Mouse (Mus musculus) liver, postnatal 0 days (tissue): Measurements from ENCODE around the gene Otos. TPM values are rescaled to one million over a fixed set of nuclear protein-coding genes. Genes with fewer than 3 reads are reported as not detected.
A peak's percentile ranks its signal among the peaks of the same experiment; 100 is the strongest.

Experiments used
- ATAC-seq: fragments of 200-750 bp; cut with Nextera tagmentation; 2 replicates; pipeline ENCODE4 v1.8.0; 2017; ENCODE audit warnings: mild to moderate bottlenecking, moderate library complexity
- DNase-seq: peaks from one replicate; pipeline ENCODE4 v3.0.0-alpha.2; 2016
- H3K27ac ChIP-seq: fragments of 300-500 bp; sonication (generic); 2 replicates; pipeline ENCODE4 v1.5.1; 2014; ENCODE audit warnings: antibody characterized with exemption, moderate library complexity, mild to moderate bottlenecking, low read depth
- H3K27me3 ChIP-seq: fragments of 300-500 bp; sonication (generic); 2 replicates; pipeline ENCODE4 v1.6.1; 2014; ENCODE audit warnings: low read length, control low read depth, mixed read lengths; ENCODE audit not compliant: insufficient read depth
- H3K36me3 ChIP-seq: fragments of 300-500 bp; sonication (generic); replicated peaks from 2 replicates; pipeline ENCODE4 v1.6.1; 2014; ENCODE audit warnings: mild to moderate bottlenecking, control low read depth, low read length, moderate library complexity, mixed read lengths; ENCODE audit not compliant: insufficient read depth
- H3K4me1 ChIP-seq: fragments of 300-500 bp; sonication (generic); 2 replicates; pipeline ENCODE4 v1.6.1; 2014; ENCODE audit warnings: antibody characterized with exemption, mild to moderate bottlenecking, control low read depth; ENCODE audit not compliant: insufficient read depth
- H3K4me2 ChIP-seq: fragments of 300-500 bp; sonication (generic); 2 replicates; pipeline ENCODE4 v1.6.1; 2014; ENCODE audit warnings: low read depth, mild to moderate bottlenecking, low read length, moderate library complexity, mixed read lengths
- H3K4me3 ChIP-seq: fragments of 300-500 bp; sonication (generic); 2 replicates; pipeline ENCODE4 v1.5.1; 2014; ENCODE audit warnings: low read depth, low read length
- H3K9ac ChIP-seq: fragments of 300-500 bp; sonication (generic); replicated peaks from 2 replicates; pipeline ENCODE4 v1.6.1; 2014; ENCODE audit warnings: mild to moderate bottlenecking, moderate library complexity
- H3K9me3 ChIP-seq: fragments of 300-500 bp; sonication (generic); 2 replicates; pipeline ENCODE4 v1.6.1; 2016; ENCODE audit warnings: mild to moderate bottlenecking, control low read depth, low read length, mixed read lengths
- CTCF ChIP-seq: sonication (generic); IDR thresholded peaks from 2 replicates; pipeline ENCODE4 v1.5.1; 2016; ENCODE audit warnings: antibody characterized with exemption, low read depth
- EP300 ChIP-seq: IDR thresholded peaks from 2 replicates; pipeline ENCODE4 v1.6.1; 2016; ENCODE audit warnings: antibody characterized with exemption, low read depth, mild to moderate bottlenecking
- WGBS: fragments of 180-500 bp; shearing (Covaris S2); extraction: QIAGEN DNeasy Blood & Tissue Kit; methylation state at CpG from one replicate; pipeline ENCODE4 v1.1.7; 2014; ENCODE audit not compliant: insufficient replicate concordance; 5-methylcytosine and 5-hydroxymethylcytosine counted together
- polyA plus RNA-seq: library from polyadenylated mRNA; unstranded; fragments of >200 nt; fragmentation: Nextera tagmentation; extraction: Ambion mirVana; gene quantifications from 2 replicates; pipeline ENCODE4 v1.2.1, GENCODE M21; 2015

Otos gene
- polyA plus RNA-seq, 1 experiment from 2014 or later, result 0.16 TPM

DNA sequence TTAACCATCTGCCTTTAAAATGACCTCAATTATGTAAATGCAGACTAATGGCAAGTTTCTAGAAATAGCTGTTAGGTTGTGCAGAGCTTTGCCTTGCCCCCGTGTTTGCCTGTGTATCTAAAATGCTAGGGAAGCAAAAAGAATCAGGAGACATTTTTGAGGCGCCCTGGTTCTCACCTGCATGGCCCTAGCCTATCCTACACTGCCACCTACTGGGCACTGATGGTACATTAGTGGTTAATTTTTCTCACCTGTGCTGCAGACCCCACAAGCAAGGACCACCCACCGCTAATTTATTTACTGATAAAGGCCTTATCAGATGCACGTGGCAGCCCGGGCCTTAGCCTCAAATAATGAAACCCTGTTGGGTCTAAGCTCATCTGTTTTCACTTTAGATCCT, 37.6 kb downstream of the Otos start:
- Histone ChIP-seq H3K9ac (no peak overlapping the region), H3K36me3 (no peaks in the 10 kb centered on the region), H3K4me2 (no peak overlapping the region), H3K27ac (no peak overlapping the region), H3K4me3 (no peak overlapping the region), H3K9me3 (no peaks in the 10 kb centered on the region), H3K27me3 (no peaks in the 10 kb centered on the region), H3K4me1 (no peaks in the 10 kb centered on the region)
- ATAC-seq, result no peak
- 4% methylated on average over 5 of the region's 5 CpGs for WGBS
- peak; percentile 58 for DNase-seq
- TF ChIP-seq CTCF (peak; percentile 86), EP300 (no peak)

DNA sequence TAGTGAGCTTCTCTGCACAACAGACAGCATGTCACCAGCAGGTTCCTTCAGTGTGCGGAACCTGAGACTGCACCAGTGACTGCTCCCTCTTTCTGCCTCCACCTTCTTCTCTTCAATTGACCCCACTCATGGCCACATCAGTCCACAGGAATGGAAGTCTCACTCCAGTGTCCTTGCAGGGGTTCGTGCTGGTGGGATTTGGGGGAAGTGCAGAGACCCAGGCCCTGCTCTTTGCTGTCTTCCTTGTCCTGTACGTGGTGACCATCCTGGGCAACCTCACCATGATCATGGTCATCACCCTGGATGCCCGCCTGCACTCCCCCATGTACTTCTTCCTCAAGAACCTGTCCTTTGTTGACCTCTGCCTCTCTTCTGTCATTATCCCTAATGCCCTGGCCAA, 40.9 kb downstream of the Otos start:
- TF ChIP-seq CTCF, result no peak
- no peak for TF ChIP-seq EP300
- 58% methylated on average over 4 of the region's 4 CpGs for WGBS

DNA sequence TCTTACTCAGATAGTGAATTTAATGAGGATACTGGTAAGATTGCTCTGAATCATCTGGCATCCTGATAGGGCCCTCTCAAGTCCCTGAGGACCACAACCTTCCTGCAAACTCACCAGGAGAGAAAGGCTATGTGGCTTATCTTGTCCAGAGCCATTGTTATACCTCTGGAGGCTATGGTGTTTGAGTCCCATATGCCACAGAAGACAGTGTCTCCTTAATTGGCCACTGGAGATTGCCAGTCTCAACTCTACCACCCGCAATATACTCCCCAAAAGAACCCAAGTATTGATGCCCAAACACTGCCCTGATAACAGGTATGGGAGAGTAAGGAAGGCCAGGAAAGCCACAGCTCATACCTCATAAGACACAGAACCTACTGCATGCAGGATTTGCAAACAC, 43.2 kb downstream of the Otos start, which contains the start of gene Olfr1410:
Olfr1410 (plus strand) TSS at position 301 of the 400 bp plus-strand sequence.
- TF ChIP-seq CTCF (no peak), EP300 (no peak)
- WGBS, result 71% methylated on average over 1 of the region's 1 CpGs
- H3K9ac ChIP-seq, result no peak within 1 kb of the TSS
- H3K9me3 ChIP-seq, result no peaks in the 10 kb centered on the region
- H3K36me3 ChIP-seq, result no peaks in the 10 kb centered on the region
- H3K27me3 ChIP-seq, result no peaks in the 10 kb centered on the region
- ATAC-seq (no peak), DNase-seq (no peak)
- H3K4me3 ChIP-seq, result no peak within 1 kb of the TSS
- H3K4me1 ChIP-seq, result no peaks in the 10 kb centered on the region
- H3K4me2 ChIP-seq, result no peak within 1 kb of the TSS
- no peak within 1 kb of the TSS for H3K27ac ChIP-seq

More for the DNA sequence above, 40.9 kb downstream of the Otos start:
- no peak overlapping the region for H3K4me3 ChIP-seq
- no peak for DNase-seq
- H3K9me3 ChIP-seq, result no peaks in the 10 kb centered on the region
- H3K36me3 ChIP-seq, result no peaks in the 10 kb centered on the region
- no peak overlapping the region for H3K9ac ChIP-seq
- H3K27ac ChIP-seq, result no peak overlapping the region
- H3K4me1 ChIP-seq, result no peaks in the 10 kb centered on the region
- H3K4me2 ChIP-seq, result no peak overlapping the region
- no peaks in the 10 kb centered on the region for H3K27me3 ChIP-seq
- ATAC-seq, result no peak

DNA sequence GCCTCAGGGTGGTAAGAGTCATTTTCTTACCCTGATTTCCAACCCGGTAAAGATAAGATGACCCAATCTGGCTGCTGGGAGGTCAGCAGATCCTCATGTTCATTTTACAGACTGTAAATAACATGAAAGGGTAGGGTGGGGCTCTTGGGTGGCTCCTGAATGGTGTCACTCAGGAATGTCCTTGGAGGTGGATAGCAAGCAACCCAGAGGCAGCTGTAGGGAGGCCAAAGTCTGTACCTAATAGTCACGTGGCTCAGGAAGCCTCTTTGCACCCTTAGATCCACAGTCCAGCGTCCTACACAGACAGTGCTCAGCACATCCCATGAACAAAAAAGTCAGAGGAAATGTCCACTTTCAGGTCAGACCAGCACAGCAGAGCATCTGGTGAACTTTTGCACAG, 52.6 kb downstream of the Otos start:
- Histone ChIP-seq H3K4me1 (no peaks in the 10 kb centered on the region), H3K27ac (no peak overlapping the region), H3K27me3 (no peaks in the 10 kb centered on the region), H3K9me3 (no peaks in the 10 kb centered on the region), H3K9ac (no peak overlapping the region), H3K36me3 (no peaks in the 10 kb centered on the region), H3K4me2 (no peak overlapping the region), H3K4me3 (no peak overlapping the region)
- DNase-seq (no peak), ATAC-seq (no peak)
- TF ChIP-seq EP300 (no peak), CTCF (no peak)
- 61% methylated on average over 3 of the region's 3 CpGs for WGBS

Other genes starting within 250 kb of the Otos start
- 204 and 210 TPM in 2 replicates for gene Ndufa10, start 175.0 kb downstream of the Otos start, polyA plus RNA-seq
- not detected in 2 replicates for gene Olfr1416, start 163.7 kb downstream of the Otos start, polyA plus RNA-seq
- gene Olfr1415, start 152.7 kb downstream of the Otos start, polyA plus RNA-seq, result not detected in 2 replicates
- gene Olfr1414, start 130.2 kb downstream of the Otos start, polyA plus RNA-seq, result not detected in 2 replicates
- gene Olfr1413, start 77.5 kb downstream of the Otos start, polyA plus RNA-seq, result not detected in 2 replicates
- not detected in 2 replicates for gene Olfr1412, start 63.1 kb downstream of the Otos start, polyA plus RNA-seq
- gene Olfr1411, start 54.4 kb downstream of the Otos start, polyA plus RNA-seq, result not detected in 2 replicates
- not detected in 2 replicates for gene Olfr1410, start 43.1 kb downstream of the Otos start, polyA plus RNA-seq
- not detected in 2 replicates for gene Olfr12, start 31.1 kb downstream of the Otos start, polyA plus RNA-seq
- 222 and 225 TPM in 2 replicates for gene Cops9, start 6.9 kb downstream of the Otos start, polyA plus RNA-seq
- gene Gpc1, start 182.8 kb upstream of the Otos start, polyA plus RNA-seq, result 3.3 and 3.8 TPM in 2 replicates